Mouse (Mus musculus): ENCODE measurements around the gene Cep57l1. TPM values are rescaled to one million over a fixed set of nuclear protein-coding genes. Genes with fewer than 3 reads are reported as not detected.
A peak's percentile ranks its signal among the peaks of the same experiment; 100 is the strongest.
"Not testable (repeated sequence)": the region's sequence is repeated elsewhere in the genome, so short reads cannot be mapped to it uniquely, and the experiment has no call there.

Gene Cep57l1
- polyA plus RNA-seq, 1 experiment from 2014 or later = 19.7 TPM

- no peak for ATAC-seq (ENCODE audit: low FRiP score)
- Histone ChIP-seq H3K9ac (no peak overlapping the region), H3K4me3 (no peak overlapping the region), H3K27ac (no peak overlapping the region), H3K36me3 (no peaks in the 10 kb centered on the region), H3K27me3 (no peaks in the 10 kb centered on the region), H3K4me2 (replicated peaks) (no peak overlapping the region), H3K9me3 (replicated peaks) (no peaks in the 10 kb centered on the region), H3K4me1 (no peaks in the 10 kb centered on the region)
- 86% methylated on average over 4 of the region's 4 CpGs for whole genome bisulfite sequencing
These were observed 16.3 kb upstream of the Cep57l1 start for GRCm38 (mm10) chr10:41825996-41826395.

GRCm38 (mm10) chr10:41825041-41825440 is 15.4 kb upstream of the Cep57l1 start:
- ATAC-seq (ENCODE audit: low FRiP score) = no peak
- no peaks in the 10 kb centered on the region for H3K36me3 ChIP-seq
- H3K9me3 ChIP-seq (replicated peaks) = no peaks in the 10 kb centered on the region
- H3K4me3 ChIP-seq = no peak overlapping the region
- no peak overlapping the region for H3K9ac ChIP-seq
- no peak overlapping the region for H3K27ac ChIP-seq
- WGBS = 87% methylated on average over 10 of the region's 10 CpGs
- no peak overlapping the region for H3K4me2 ChIP-seq (replicated peaks)
- no peaks in the 10 kb centered on the region for H3K27me3 ChIP-seq
- H3K4me1 ChIP-seq = no peaks in the 10 kb centered on the region

GRCm38 (mm10) chr10:41823916-41824315 is 14.2 kb upstream of the Cep57l1 start:
- no peaks in the 10 kb centered on the region for H3K4me1 ChIP-seq
- H3K9me3 ChIP-seq (replicated peaks) = no peaks in the 10 kb centered on the region
- ATAC-seq (ENCODE audit: low FRiP score) = no peak
- H3K9ac ChIP-seq = no peak overlapping the region
- no peaks in the 10 kb centered on the region for H3K27me3 ChIP-seq
- no peak overlapping the region for H3K27ac ChIP-seq
- whole genome bisulfite sequencing = 87% methylated on average over 4 of the region's 4 CpGs
- H3K4me3 ChIP-seq = no peak overlapping the region
- no peak overlapping the region for H3K4me2 ChIP-seq (replicated peaks)
- H3K36me3 ChIP-seq = no peaks in the 10 kb centered on the region

GRCm38 (mm10) chr10:41823282-41823675 is 13.6 kb upstream of the Cep57l1 start:
- not testable (repeated sequence) for H3K4me3 ChIP-seq; H3K27ac ChIP-seq; H3K27me3 ChIP-seq; H3K4me1 ChIP-seq; H3K36me3 ChIP-seq; H3K9ac ChIP-seq; H3K9me3 ChIP-seq (replicated peaks); ATAC-seq (ENCODE audit: low FRiP score); H3K4me2 ChIP-seq (replicated peaks)
- 91% methylated on average over 4 of the region's 4 CpGs for WGBS

- Histone ChIP-seq H3K27me3 (no peaks in the 10 kb centered on the region), H3K27ac (no peak overlapping the region), H3K36me3 (no peaks in the 10 kb centered on the region), H3K9ac (no peak overlapping the region), H3K4me2 (replicated peaks) (no peak overlapping the region), H3K4me1 (no peaks in the 10 kb centered on the region), H3K9me3 (replicated peaks) (no peaks in the 10 kb centered on the region), H3K4me3 (no peak overlapping the region)
- no peak for ATAC-seq (ENCODE audit: low FRiP score)
- WGBS = 86% methylated on average over 5 of the region's 5 CpGs
These were observed 13.1 kb upstream of the Cep57l1 start for GRCm38 (mm10) chr10:41822573-41823281.

GRCm38 (mm10) chr10:41821171-41821570 is 11.5 kb upstream of the Cep57l1 start:
- 91% methylated on average over 6 of the region's 6 CpGs for WGBS
- ATAC-seq (ENCODE audit: low FRiP score) = no peak

GRCm38 (mm10) chr10:41820401-41820800 is 10.7 kb upstream of the Cep57l1 start:
- Histone ChIP-seq H3K27me3 (no peaks in the 10 kb centered on the region), H3K4me2 (replicated peaks) (no peak overlapping the region), H3K4me1 (no peaks in the 10 kb centered on the region), H3K4me3 (no peak overlapping the region), H3K36me3 (no peaks in the 10 kb centered on the region), H3K9ac (no peak overlapping the region), H3K27ac (no peak overlapping the region), H3K9me3 (replicated peaks) (no peaks in the 10 kb centered on the region)
- ATAC-seq (ENCODE audit: low FRiP score) = no peak
- 94% methylated on average over 5 of the region's 5 CpGs for WGBS

More at GRCm38 (mm10) chr10:41821171-41821570, 11.5 kb upstream of the Cep57l1 start:
- Histone ChIP-seq H3K4me3 (no peak overlapping the region), H3K4me2 (replicated peaks) (no peak overlapping the region), H3K27ac (no peak overlapping the region), H3K27me3 (no peaks in the 10 kb centered on the region), H3K9me3 (replicated peaks) (no peaks in the 10 kb centered on the region), H3K36me3 (no peaks in the 10 kb centered on the region), H3K9ac (no peak overlapping the region), H3K4me1 (no peaks in the 10 kb centered on the region)

GRCm38 (mm10) chr10:41819307-41819706 is 9.6 kb upstream of the Cep57l1 start:
- H3K4me3 ChIP-seq = no peak overlapping the region
- H3K4me2 ChIP-seq (replicated peaks) = no peak overlapping the region
- H3K27me3 ChIP-seq = no peaks in the 10 kb centered on the region
- ATAC-seq (ENCODE audit: low FRiP score) = no peak
- no peaks in the 10 kb centered on the region for H3K9me3 ChIP-seq (replicated peaks)
- no peak overlapping the region for H3K9ac ChIP-seq
- H3K4me1 ChIP-seq = peaks cover 3% of the 10 kb centered on the region; the same call in 1 of the 2 replicates
- H3K27ac ChIP-seq = no peak overlapping the region
- no peaks in the 10 kb centered on the region for H3K36me3 ChIP-seq
- 91% methylated on average over 3 of the region's 3 CpGs for WGBS

GRCm38 (mm10) chr10:41818733-41819070 is 9.0 kb upstream of the Cep57l1 start:
- not testable (repeated sequence) for H3K9me3 ChIP-seq (replicated peaks); H3K27me3 ChIP-seq; ATAC-seq (ENCODE audit: low FRiP score); H3K4me3 ChIP-seq; H3K36me3 ChIP-seq; H3K4me2 ChIP-seq (replicated peaks); H3K27ac ChIP-seq; H3K9ac ChIP-seq; H3K4me1 ChIP-seq
- WGBS = 94% methylated on average over 6 of the region's 6 CpGs

GRCm38 (mm10) chr10:41818036-41818732 is 8.5 kb upstream of the Cep57l1 start:
- no peaks in the 10 kb centered on the region for H3K27me3 ChIP-seq
- no peak overlapping the region for H3K9ac ChIP-seq
- H3K4me1 ChIP-seq = peaks cover 12% of the 10 kb centered on the region
- H3K9me3 ChIP-seq (replicated peaks) = no peaks in the 10 kb centered on the region
- ATAC-seq (ENCODE audit: low FRiP score) = no peak
- 87% methylated on average over 8 of the region's 8 CpGs for WGBS
- no peak overlapping the region for H3K27ac ChIP-seq
- H3K4me3 ChIP-seq = no peak overlapping the region
- no peaks in the 10 kb centered on the region for H3K36me3 ChIP-seq
- no peak overlapping the region for H3K4me2 ChIP-seq (replicated peaks)

GRCm38 (mm10) chr10:41816516-41816915 is 6.8 kb upstream of the Cep57l1 start:
- no peaks in the 10 kb centered on the region for H3K36me3 ChIP-seq
- no peak overlapping the region for H3K27ac ChIP-seq
- H3K4me1 ChIP-seq = peaks cover 26% of the 10 kb centered on the region
- WGBS = 83% methylated on average over 5 of the region's 5 CpGs
- no peak overlapping the region for H3K4me2 ChIP-seq (replicated peaks)
- H3K9me3 ChIP-seq (replicated peaks) = no peaks in the 10 kb centered on the region
- no peaks in the 10 kb centered on the region for H3K27me3 ChIP-seq
- H3K4me3 ChIP-seq = no peak overlapping the region
- no peak overlapping the region for H3K9ac ChIP-seq
- ATAC-seq (ENCODE audit: low FRiP score) = no peak

GRCm38 (mm10) chr10:41814305-41814853 is 4.7 kb upstream of the Cep57l1 start:
- Histone ChIP-seq H3K4me2 (replicated peaks) (no peak overlapping the region), H3K9ac (no peak overlapping the region), H3K36me3 (no peaks in the 10 kb centered on the region), H3K4me1 (peaks cover 27% of the 10 kb centered on the region), H3K9me3 (replicated peaks) (no peaks in the 10 kb centered on the region), H3K27me3 (no peaks in the 10 kb centered on the region), H3K4me3 (no peak overlapping the region), H3K27ac (no peak overlapping the region)
- no peak for ATAC-seq (ENCODE audit: low FRiP score)
- WGBS = 89% methylated on average over 6 of the region's 6 CpGs

- Histone ChIP-seq H3K4me3 (peak overlapping the region; percentile 20), H3K4me1 (peaks cover 27% of the 10 kb centered on the region), H3K4me2 (replicated peaks) (peak overlapping the region; percentile 66), H3K9me3 (replicated peaks) (no peaks in the 10 kb centered on the region), H3K27ac (no peak overlapping the region), H3K27me3 (no peaks in the 10 kb centered on the region), H3K36me3 (no peaks in the 10 kb centered on the region), H3K9ac (peak overlapping the region; percentile 41)
- WGBS = 79% methylated on average over 6 of the region's 6 CpGs
- ATAC-seq (ENCODE audit: low FRiP score) = no peak
These were observed 2.9 kb upstream of the Cep57l1 start for GRCm38 (mm10) chr10:41812566-41812965.
